Mouse (Mus musculus) myocyte (in vitro differentiated cells): ENCODE measurements around the gene Tmem107.

Source experiments
- CEBPB ChIP-seq: IDR thresholded peaks from 2 replicates; pipeline ENCODE4 v1.6.1; 2011; ENCODE audit warnings: mild to moderate bottlenecking, moderate library complexity; ENCODE audit not compliant: poor library complexity, insufficient read depth, severe bottlenecking
- MAX ChIP-seq: IDR thresholded peaks from one replicate; pipeline ENCODE4 v1.6.1; 2011; ENCODE audit warnings: low read depth, mild to moderate bottlenecking, control low read depth
- MYOD1 ChIP-seq, 3 experiments: IDR thresholded peaks; one replicate each; pipeline ENCODE4 v1.6.1; 2011; ENCODE audit warnings: control low read depth in 2 of 3, low read depth in 2 of 3, mild to moderate bottlenecking in 2 of 3, moderate library complexity in 1 of 3; ENCODE audit not compliant: insufficient read length in 2 of 3, control insufficient read depth in 1 of 3
- MYOG ChIP-seq, 3 experiments: IDR thresholded peaks; one replicate each; pipeline ENCODE4 v1.6.1; 2011; ENCODE audit warnings: control low read depth in 2 of 3, low read depth in 2 of 3, mild to moderate bottlenecking in 2 of 3; ENCODE audit not compliant: insufficient read length in 2 of 3, control insufficient read depth in 1 of 3, insufficient read depth in 1 of 3
- POLR2A ChIP-seq: IDR thresholded peaks from one replicate; pipeline ENCODE4 v1.6.1; 2011; ENCODE audit warnings: low read depth, mild to moderate bottlenecking, control low read depth, moderate library complexity; ENCODE audit not compliant: insufficient read length
- POLR2AphosphoS2 ChIP-seq: IDR thresholded peaks from one replicate; pipeline ENCODE4 v1.6.1; 2011; ENCODE audit warnings: low read depth, control low read depth; ENCODE audit not compliant: insufficient read length
- TCF12 ChIP-seq: IDR thresholded peaks from one replicate; pipeline ENCODE4 v1.6.1; 2011; ENCODE audit warnings: mild to moderate bottlenecking, control low read depth; ENCODE audit not compliant: poor library complexity, insufficient read depth, severe bottlenecking

DNA sequence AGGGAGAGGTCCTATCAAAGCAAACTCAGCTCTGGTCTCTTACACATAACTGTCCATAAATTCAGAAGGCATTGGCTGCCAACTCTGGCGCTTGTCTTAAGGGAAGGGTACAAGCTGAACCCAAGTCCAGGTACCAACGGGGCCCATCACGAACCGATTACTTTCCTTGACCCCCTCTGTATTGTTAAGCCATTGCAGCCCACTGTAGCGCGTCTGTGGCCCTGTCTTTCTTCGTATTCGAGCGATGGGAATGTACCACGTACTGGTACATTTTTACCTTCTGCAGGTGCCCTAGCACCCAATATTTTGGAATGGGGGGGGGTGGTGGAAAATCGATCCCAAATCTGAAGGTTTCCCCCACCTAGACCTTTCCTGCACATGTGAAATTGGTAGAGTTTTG, 1.6 kb downstream of the Tmem107 start:
- TF ChIP-seq POLR2AphosphoS2, result no peak
- TF ChIP-seq POLR2A, result no peak
- no peak for TF ChIP-seq TCF12
- no peak for TF ChIP-seq CEBPB
- TF ChIP-seq MYOD1 (IDR thresholded peaks at IDR 0.05; ENCODE audit: control insufficient read depth in 1 of 3, insufficient read length in 2 of 3, low read depth in 2 of 3), result no peak
- no peak for TF ChIP-seq MYOG (IDR thresholded peaks at IDR 0.05; ENCODE audit: control insufficient read depth in 1 of 3, insufficient read depth in 1 of 3, insufficient read length in 2 of 3, low read depth in 2 of 3)
- TF ChIP-seq MAX, result no peak
